In genomic region chr11:93548904-93549303, GRCm38 (mm10) we compare ENCODE assay signal across 25 mouse cellular contexts.
DNase-seq lines count a peak whose midpoint lies in the region; ATAC-seq and TF ChIP-seq lines count a peak whose summit lies in the region.
"Had no signal": no experiment of that assay in that cellular context is flagged by ENCODE, and none has a peak within 500 bp of the region (broad histone marks: within the 10 kb centered on the region; RNA-seq: fewer than 3 reads in every experiment).

No protein-coding gene starts in this region.

- no peaks in the 10 kb centered on the region for H3K4me1 ChIP-seq in hindbrain, embryonic 11.5 days (replicated peaks; ENCODE audit: control insufficient read depth, insufficient read depth, low read length)
- H3K4me1 ChIP-seq in hindbrain, postnatal 0 days (ENCODE audit: insufficient read depth, low read length): no peaks in the 10 kb centered on the region
- 0 out of 2 replicates have a peak, but pooled peaks cover 6% of the 10 kb centered on the region for H3K4me1 ChIP-seq in hindbrain, embryonic 14.5 days (replicated peaks; ENCODE audit: control insufficient read depth, insufficient read depth, low read length)
- no peaks in the 10 kb centered on the region for H3K4me1 ChIP-seq in midbrain, embryonic 13.5 days (replicated peaks)
- peaks cover 10% of the 10 kb centered on the region for H3K4me1 ChIP-seq in neural tube, embryonic 13.5 days (replicated peaks)
- H3K4me1 ChIP-seq in lung, adult 2 months (ENCODE audit: control insufficient read depth, insufficient read depth, low read length): no peaks in the 10 kb centered on the region
- H3K4me1 ChIP-seq: heart, embryonic 12.5 days; kidney, embryonic 15.5 days; lung, embryonic 15.5 days; megakaryocyte, embryonic 14.5 days had no signal

- peak; percentile 3 for DNase-seq in hindbrain, embryonic 11.5 days (ENCODE audit: low spot score)
- DNase-seq in hindbrain, postnatal 0 days (ENCODE audit: low spot score): no peak
- DNase-seq in hindbrain, embryonic 14.5 days (ENCODE audit: low spot score): no peak
- no peak for DNase-seq in layer of hippocampus, postnatal 10 days (ENCODE audit: low spot score in 2 of 2)
- no peak for DNase-seq in lung, adult 2 months
- DNase-seq: adrenal gland, postnatal 25 days; cerebellum, adult 11 months; cerebellum, adult 9-11 months; forebrain, postnatal 0 days; gastrocnemius, postnatal 14 days; heart, adult 18-20 months; heart, postnatal 10 days; kidney, adult 11 months; layer of hippocampus, adult 9-11 months; lung, postnatal 36 days; thymus, postnatal 14 days had no signal

- H3K36me3 ChIP-seq in hindbrain, embryonic 11.5 days (ENCODE audit: control insufficient read depth, insufficient read depth, low read length): no peaks in the 10 kb centered on the region
- no peaks in the 10 kb centered on the region for H3K36me3 ChIP-seq in hindbrain, postnatal 0 days (ENCODE audit: insufficient read depth, low read length)
- H3K36me3 ChIP-seq in hindbrain, embryonic 14.5 days (replicated peaks; ENCODE audit: control insufficient read depth, insufficient read depth): no peaks in the 10 kb centered on the region
- H3K36me3 ChIP-seq in midbrain, embryonic 13.5 days: no peaks in the 10 kb centered on the region
- H3K36me3 ChIP-seq in neural tube, embryonic 13.5 days: no peaks in the 10 kb centered on the region
- H3K36me3 ChIP-seq: heart, embryonic 12.5 days; kidney, embryonic 15.5 days; lung, embryonic 15.5 days had no signal

- no peak overlapping the region for H3K9ac ChIP-seq in hindbrain, embryonic 11.5 days (ENCODE audit: low read depth, low read length)
- H3K9ac ChIP-seq in hindbrain, postnatal 0 days (replicated peaks; ENCODE audit: low read length): no peak overlapping the region
- H3K9ac ChIP-seq in hindbrain, embryonic 14.5 days: no peak overlapping the region
- no peak overlapping the region; the same call in 1 of the 2 replicates for H3K9ac ChIP-seq in midbrain, embryonic 13.5 days (replicated peaks)
- H3K9ac ChIP-seq in neural tube, embryonic 13.5 days: no peak overlapping the region
- H3K9ac ChIP-seq: forebrain, postnatal 0 days; heart, embryonic 12.5 days; kidney, embryonic 15.5 days; liver, embryonic 14.5 days; lung, embryonic 15.5 days had no signal

- no peak overlapping the region for H3K4me2 ChIP-seq in hindbrain, embryonic 11.5 days (replicated peaks; ENCODE audit: low read depth, low read length)
- H3K4me2 ChIP-seq in hindbrain, postnatal 0 days (ENCODE audit: low read depth, low read length): no peak overlapping the region
- H3K4me2 ChIP-seq in hindbrain, embryonic 14.5 days (replicated peaks): no peak overlapping the region
- H3K4me2 ChIP-seq in midbrain, embryonic 13.5 days (replicated peaks): no peak overlapping the region
- H3K4me2 ChIP-seq in neural tube, embryonic 13.5 days: no peak overlapping the region
- H3K4me2 ChIP-seq: heart, embryonic 12.5 days; kidney, embryonic 15.5 days; lung, embryonic 15.5 days had no signal

- H3K27me3 ChIP-seq in hindbrain, embryonic 11.5 days (ENCODE audit: control insufficient read depth, insufficient read depth, low read length): no peaks in the 10 kb centered on the region
- no peaks in the 10 kb centered on the region for H3K27me3 ChIP-seq in hindbrain, postnatal 0 days (ENCODE audit: insufficient read depth, low read length)
- H3K27me3 ChIP-seq in hindbrain, embryonic 14.5 days (ENCODE audit: control insufficient read depth, insufficient read depth, low read length): no peaks in the 10 kb centered on the region
- no peaks in the 10 kb centered on the region for H3K27me3 ChIP-seq in midbrain, embryonic 13.5 days
- H3K27me3 ChIP-seq in neural tube, embryonic 13.5 days: no peaks in the 10 kb centered on the region
- H3K27me3 ChIP-seq: kidney, embryonic 15.5 days; lung, embryonic 15.5 days had no signal

- TF ChIP-seq CTCF in hindbrain, postnatal 0 days (IDR thresholded peaks at IDR 0.05; ENCODE audit: low read depth): no peak
- no peak for TF ChIP-seq CTCF in lung, adult 2 months (IDR thresholded peaks at IDR 0.05; ENCODE audit: insufficient read depth, low read length)

- ATAC-seq in hindbrain, embryonic 11.5 days (ENCODE audit: low FRiP score): peak; percentile 70
- ATAC-seq in hindbrain, postnatal 0 days: no peak
- peak; percentile 48; the same call in 1 of the 2 replicates for ATAC-seq in hindbrain, embryonic 14.5 days (ENCODE audit: low FRiP score)
- ATAC-seq in midbrain, embryonic 13.5 days: peak; percentile 72; the same call in 1 of the 2 replicates
- ATAC-seq in neural tube, embryonic 13.5 days (ENCODE audit: low read depth): peak; percentile 63; the same call in 1 of the 2 replicates
- ATAC-seq: forebrain, postnatal 0 days had no signal

- 56% methylated on average over 5 of the region's 5 CpGs for WGBS in hindbrain, embryonic 11.5 days
- 31% methylated on average over 5 of the region's 5 CpGs for WGBS in hindbrain, postnatal 0 days
- WGBS in hindbrain, embryonic 14.5 days: 28% methylated on average over 5 of the region's 5 CpGs
- 39% methylated on average over 5 of the region's 5 CpGs for WGBS in midbrain, embryonic 13.5 days
- 29% methylated on average over 5 of the region's 5 CpGs for WGBS in neural tube, embryonic 13.5 days
- WGBS in lung, adult 2 months: 50% methylated on average over 5 of the region's 5 CpGs

- no peak for TF ChIP-seq POLR2A in lung, adult 2 months (IDR thresholded peaks at IDR 0.05; ENCODE audit: borderline replicate concordance, extremely low read depth, low read depth, low read length)

- no peak overlapping the region for H3K4me3 ChIP-seq in hindbrain, embryonic 11.5 days (ENCODE audit: low read depth, low read length)
- H3K4me3 ChIP-seq in hindbrain, postnatal 0 days (ENCODE audit: low read length): no peak overlapping the region
- no peak overlapping the region for H3K4me3 ChIP-seq in hindbrain, embryonic 14.5 days (replicated peaks; ENCODE audit: low read length)
- H3K4me3 ChIP-seq in midbrain, embryonic 13.5 days (replicated peaks): no peak overlapping the region
- no peak overlapping the region for H3K4me3 ChIP-seq in neural tube, embryonic 13.5 days
- no peak overlapping the region for H3K4me3 ChIP-seq in lung, adult 2 months (replicated peaks; ENCODE audit: extremely low read depth, low read depth, low read length)
- H3K4me3 ChIP-seq: heart, embryonic 12.5 days; kidney, embryonic 15.5 days; left cerebral cortex, adult 2 months; lung, embryonic 15.5 days; megakaryocyte, embryonic 14.5 days; myocyte had no signal

- no peaks in the 10 kb centered on the region for H3K9me3 ChIP-seq in hindbrain, embryonic 11.5 days (ENCODE audit: control insufficient read depth, low read length)
- H3K9me3 ChIP-seq in hindbrain, postnatal 0 days (ENCODE audit: low read length): no peaks in the 10 kb centered on the region
- H3K9me3 ChIP-seq in hindbrain, embryonic 14.5 days (ENCODE audit: control insufficient read depth, low read length): no peaks in the 10 kb centered on the region
- no peaks in the 10 kb centered on the region for H3K9me3 ChIP-seq in midbrain, embryonic 13.5 days
- no peaks in the 10 kb centered on the region for H3K9me3 ChIP-seq in neural tube, embryonic 13.5 days
- H3K9me3 ChIP-seq: heart, embryonic 12.5 days; kidney, embryonic 15.5 days; lung, embryonic 15.5 days; megakaryocyte, embryonic 14.5 days had no signal

- H3K27ac ChIP-seq in hindbrain, embryonic 11.5 days (ENCODE audit: low read depth, low read length): peak overlapping the region; percentile 31; the same call in 1 of the 2 replicates
- no peak overlapping the region for H3K27ac ChIP-seq in hindbrain, postnatal 0 days
- H3K27ac ChIP-seq in hindbrain, embryonic 14.5 days: peak overlapping the region; percentile 8
- peak overlapping the region; percentile 52 for H3K27ac ChIP-seq in midbrain, embryonic 13.5 days
- peak overlapping the region; percentile 69 for H3K27ac ChIP-seq in neural tube, embryonic 13.5 days (replicated peaks)
- H3K27ac ChIP-seq: kidney, embryonic 15.5 days; left cerebral cortex, adult 2 months; liver, embryonic 14.5 days; lung, embryonic 15.5 days had no signal
